Mouse (Mus musculus): ENCODE measurements around the gene Il12b. TPM values are rescaled to one million over a fixed set of nuclear protein-coding genes. Genes with fewer than 3 reads are reported as not detected.

Il12b gene
- not detected in 2 replicates for polyA plus RNA-seq (2016; fragmentation: Nextera tagmentation; extraction: Ambion mirVana)

DNA sequence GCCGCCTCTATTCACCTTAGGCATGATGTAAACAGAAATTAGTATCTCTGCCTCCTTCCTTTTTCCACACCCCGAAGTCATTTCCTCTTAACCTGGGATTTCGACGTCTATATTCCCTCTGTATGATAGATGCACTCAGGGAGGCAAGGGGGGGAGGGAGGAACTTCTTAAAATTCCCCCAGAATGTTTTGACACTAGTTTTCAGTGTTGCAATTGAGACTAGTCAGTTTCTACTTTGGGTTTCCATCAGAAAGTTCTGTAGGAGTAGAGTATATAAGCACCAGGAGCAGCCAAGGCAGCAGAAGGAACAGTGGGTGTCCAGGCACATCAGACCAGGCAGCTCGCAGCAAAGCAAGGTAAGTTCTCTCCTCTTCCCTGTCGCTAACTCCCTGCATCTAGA lies at the start of gene Il12b:
Il12b (plus strand) TSS at position 301 of the 400 bp plus-strand sequence.
- no peaks in the 10 kb centered on the region for H3K9me3 ChIP-seq
- peak within 1 kb of the TSS; percentile 52 for H3K4me3 ChIP-seq
- no peak for DNase-seq (ENCODE audit: extremely low spot score, low spot score)
- WGBS = 76% methylated on average over 6 of the region's 6 CpGs
- H3K27me3 ChIP-seq (ENCODE audit: poor library complexity, severe bottlenecking) = peaks cover 5% of the 10 kb centered on the region; the same call in 1 of the 2 replicates
- H3K4me1 ChIP-seq = peaks cover 4% of the 10 kb centered on the region; the same call in 1 of the 2 replicates
- peak within 1 kb of the TSS; percentile 81 for H3K27ac ChIP-seq
- no peaks in the 10 kb centered on the region for H3K36me3 ChIP-seq (replicated peaks)

DNA sequence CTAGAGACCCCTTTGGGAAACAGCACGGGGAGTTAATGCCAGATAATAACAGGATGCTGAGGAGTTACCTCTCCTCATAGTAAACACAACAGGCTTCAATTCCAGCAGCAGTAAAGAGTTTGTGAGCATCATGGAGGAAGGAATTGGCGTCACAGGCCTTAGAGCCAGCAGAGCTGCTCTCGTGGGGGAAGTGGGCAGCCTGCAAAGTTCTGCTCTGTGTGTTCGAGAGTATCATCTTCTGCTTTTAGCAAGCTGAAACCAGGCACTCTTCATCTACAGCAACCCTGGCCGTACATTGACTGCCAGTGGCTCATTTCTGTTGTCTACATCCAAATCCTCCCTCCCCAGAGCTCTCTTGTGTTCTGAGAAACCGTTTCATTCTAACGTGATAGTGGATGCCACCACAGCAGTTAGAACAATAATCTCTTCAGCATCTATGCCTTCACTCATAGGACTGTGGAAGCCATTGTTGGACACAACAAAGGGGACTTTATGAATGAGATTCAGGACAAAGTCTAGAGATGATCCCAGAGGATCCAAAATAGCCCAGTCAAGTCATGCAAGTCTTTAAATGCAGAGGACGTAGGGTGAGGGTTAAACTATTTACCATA lies 44.9 kb upstream of the Il12b start:
- DNase-seq (ENCODE audit: extremely low spot score, low spot score) = no peak

GRCm38 (mm10) chr11:44356171-44356570 lies 43.7 kb upstream of the Il12b start:
- H3K27me3 ChIP-seq (ENCODE audit: poor library complexity, severe bottlenecking) = no peaks in the 10 kb centered on the region
- H3K4me1 ChIP-seq = no peaks in the 10 kb centered on the region
- DNase-seq (ENCODE audit: extremely low spot score, low spot score) = no peak
- WGBS = 95% methylated on average over 4 of the region's 4 CpGs
- no peaks in the 10 kb centered on the region for H3K36me3 ChIP-seq (replicated peaks)
- H3K27ac ChIP-seq = no peak overlapping the region
- no peaks in the 10 kb centered on the region for H3K9me3 ChIP-seq
- H3K4me3 ChIP-seq = no peak overlapping the region

More for the DNA sequence above, 44.9 kb upstream of the Il12b start:
- WGBS = 78% methylated on average over 8 of the region's 8 CpGs
- no peaks in the 10 kb centered on the region for H3K4me1 ChIP-seq
- H3K4me3 ChIP-seq = no peak overlapping the region
- H3K36me3 ChIP-seq (replicated peaks) = no peaks in the 10 kb centered on the region
- H3K9me3 ChIP-seq = no peaks in the 10 kb centered on the region
- H3K27me3 ChIP-seq (ENCODE audit: poor library complexity, severe bottlenecking) = no peaks in the 10 kb centered on the region
- H3K27ac ChIP-seq = no peak overlapping the region

DNA sequence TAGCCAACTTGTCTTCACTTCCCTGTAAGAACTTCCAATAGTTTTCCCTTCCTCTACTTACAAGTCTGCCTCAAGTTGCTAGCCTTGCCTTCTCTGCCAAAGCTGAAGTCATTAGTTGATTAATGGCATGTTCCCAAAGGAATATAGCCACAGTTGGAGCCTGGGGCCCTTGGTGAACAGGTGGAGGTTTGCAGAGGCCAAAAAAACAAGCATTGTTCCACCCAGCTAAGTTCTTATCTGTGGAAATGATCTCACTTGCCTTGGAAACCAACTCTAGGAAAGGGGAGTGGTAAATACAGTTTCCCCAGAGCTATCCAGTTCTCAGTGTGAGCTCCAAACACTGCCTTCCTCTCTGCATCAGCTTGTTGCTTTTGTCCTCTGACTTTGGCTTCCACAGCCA lies 35.3 kb upstream of the Il12b start:
- no peak for DNase-seq (ENCODE audit: extremely low spot score, low spot score)
- H3K27ac ChIP-seq = no peak overlapping the region
- no peaks in the 10 kb centered on the region for H3K9me3 ChIP-seq
- no peak overlapping the region for H3K4me3 ChIP-seq
- no peaks in the 10 kb centered on the region for H3K27me3 ChIP-seq (ENCODE audit: poor library complexity, severe bottlenecking)
- H3K36me3 ChIP-seq (replicated peaks) = no peaks in the 10 kb centered on the region
- H3K4me1 ChIP-seq = peaks cover 2% of the 10 kb centered on the region; the same call in 1 of the 2 replicates

- whole genome bisulfite sequencing = 76% methylated on average over 1 of the region's 1 CpGs
These were observed 32.2 kb upstream of the Il12b start for GRCm38 (mm10) chr11:44367711-44368110.

DNA sequence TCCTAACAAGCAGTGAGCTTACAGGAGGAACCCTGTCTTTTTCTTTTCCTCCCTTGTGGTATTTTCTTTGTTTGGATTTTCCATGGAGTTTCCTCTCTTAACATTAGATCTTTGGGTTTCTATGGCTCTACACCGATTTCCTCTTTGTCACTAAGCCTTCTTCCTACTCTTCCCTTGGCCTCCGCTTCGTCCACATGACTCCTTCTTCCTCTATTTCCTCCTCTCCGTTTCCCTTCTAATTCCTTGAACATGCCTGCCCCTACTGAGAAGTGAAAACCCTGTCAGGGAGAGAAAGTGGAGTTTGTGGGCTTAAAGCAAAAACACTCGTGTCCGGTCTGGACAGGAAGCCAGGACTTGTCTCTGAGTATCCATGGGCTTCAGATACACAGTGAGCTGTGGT lies 27.0 kb upstream of the Il12b start:
- 0 out of 2 replicates have a peak, but pooled peaks cover under 1% of the 10 kb centered on the region for H3K4me1 ChIP-seq
- WGBS = 80% methylated on average over 6 of the region's 6 CpGs

More at GRCm38 (mm10) chr11:44367711-44368110, 32.2 kb upstream of the Il12b start:
- no peaks in the 10 kb centered on the region for H3K36me3 ChIP-seq (replicated peaks)
- DNase-seq (ENCODE audit: extremely low spot score, low spot score) = no peak
- no peaks in the 10 kb centered on the region for H3K27me3 ChIP-seq (ENCODE audit: poor library complexity, severe bottlenecking)
- H3K9me3 ChIP-seq = no peaks in the 10 kb centered on the region
- no peak overlapping the region for H3K4me3 ChIP-seq
- no peak overlapping the region for H3K27ac ChIP-seq
- H3K4me1 ChIP-seq = peaks cover 2% of the 10 kb centered on the region; the same call in 1 of the 2 replicates

GRCm38 (mm10) chr11:44377879-44378278 lies 22.0 kb upstream of the Il12b start:
- peaks cover 6% of the 10 kb centered on the region; the same call in 1 of the 2 replicates for H3K4me1 ChIP-seq
- no peaks in the 10 kb centered on the region for H3K36me3 ChIP-seq (replicated peaks)
- no peak for DNase-seq (ENCODE audit: extremely low spot score, low spot score)
- no peaks in the 10 kb centered on the region for H3K9me3 ChIP-seq
- WGBS = 89% methylated on average over 5 of the region's 5 CpGs
- H3K27ac ChIP-seq = no peak overlapping the region
- no peak overlapping the region for H3K4me3 ChIP-seq
- no peaks in the 10 kb centered on the region for H3K27me3 ChIP-seq (ENCODE audit: poor library complexity, severe bottlenecking)

More for the DNA sequence above, 27.0 kb upstream of the Il12b start:
- no peaks in the 10 kb centered on the region for H3K27me3 ChIP-seq (ENCODE audit: poor library complexity, severe bottlenecking)
- H3K4me3 ChIP-seq = no peak overlapping the region
- H3K9me3 ChIP-seq = no peaks in the 10 kb centered on the region
- no peaks in the 10 kb centered on the region for H3K36me3 ChIP-seq (replicated peaks)
- H3K27ac ChIP-seq = no peak overlapping the region
- DNase-seq (ENCODE audit: extremely low spot score, low spot score) = no peak

- Histone ChIP-seq H3K4me3 (no peak overlapping the region), H3K27me3 (ENCODE audit: poor library complexity, severe bottlenecking) (no peaks in the 10 kb centered on the region), H3K27ac (no peak overlapping the region), H3K9me3 (no peaks in the 10 kb centered on the region), H3K4me1 (peaks cover 6% of the 10 kb centered on the region; the same call in 1 of the 2 replicates), H3K36me3 (replicated peaks) (no peaks in the 10 kb centered on the region)
- WGBS = over 99% methylated on average over 3 of the region's 3 CpGs
- DNase-seq (ENCODE audit: extremely low spot score, low spot score) = no peak
These were observed 19.3 kb upstream of the Il12b start for GRCm38 (mm10) chr11:44380432-44381051.

DNA sequence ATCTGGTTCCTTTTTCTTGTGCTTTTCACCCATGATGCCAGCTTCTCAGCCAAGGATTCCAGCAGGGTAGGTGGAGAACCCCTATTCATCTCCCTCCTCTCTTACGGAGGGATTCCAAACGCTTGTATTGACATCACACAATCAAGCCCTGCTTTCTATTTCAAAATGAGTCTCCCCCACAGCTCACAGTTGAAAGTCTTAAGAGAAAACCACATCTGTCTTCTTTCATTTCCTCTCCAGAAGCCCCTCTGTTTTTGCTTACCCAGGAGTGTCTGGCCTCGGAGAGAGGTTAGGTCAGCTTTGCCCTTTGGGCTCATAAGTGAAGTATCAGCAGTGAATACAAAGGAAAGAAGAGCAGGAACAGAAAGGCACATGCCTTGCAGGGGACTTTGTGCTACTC lies 17.7 kb upstream of the Il12b start:
- 42% methylated on average over 3 of the region's 3 CpGs for WGBS
- Histone ChIP-seq H3K4me3 (no peak overlapping the region), H3K9me3 (no peaks in the 10 kb centered on the region), H3K36me3 (replicated peaks) (no peaks in the 10 kb centered on the region), H3K27me3 (ENCODE audit: poor library complexity, severe bottlenecking) (no peaks in the 10 kb centered on the region), H3K27ac (no peak overlapping the region), H3K4me1 (peaks cover 6% of the 10 kb centered on the region; the same call in 1 of the 2 replicates)
- DNase-seq (ENCODE audit: extremely low spot score, low spot score) = no peak

- Histone ChIP-seq H3K4me1 (peaks cover 12% of the 10 kb centered on the region; the same call in 1 of the 2 replicates), H3K36me3 (replicated peaks) (no peaks in the 10 kb centered on the region), H3K4me3 (no peak overlapping the region), H3K27me3 (ENCODE audit: poor library complexity, severe bottlenecking) (no peaks in the 10 kb centered on the region), H3K9me3 (no peaks in the 10 kb centered on the region), H3K27ac (no peak overlapping the region)
- no peak for DNase-seq (ENCODE audit: extremely low spot score, low spot score)
- WGBS = 85% methylated on average over 2 of the region's 2 CpGs
These were observed 12.8 kb upstream of the Il12b start for GRCm38 (mm10) chr11:44387031-44387430.

GRCm38 (mm10) chr11:44389993-44390701 lies 9.7 kb upstream of the Il12b start:
- Histone ChIP-seq H3K4me1 (peaks cover 7% of the 10 kb centered on the region; the same call in 1 of the 2 replicates), H3K4me3 (no peak overlapping the region), H3K9me3 (no peaks in the 10 kb centered on the region), H3K27me3 (ENCODE audit: poor library complexity, severe bottlenecking) (no peaks in the 10 kb centered on the region), H3K27ac (0 out of 2 replicates have a peak overlapping the region, but pooled peaks have one; percentile 9), H3K36me3 (replicated peaks) (no peaks in the 10 kb centered on the region)
- DNase-seq (ENCODE audit: extremely low spot score, low spot score) = no peak
- 51% methylated on average over 6 of the region's 6 CpGs for WGBS

GRCm38 (mm10) chr11:44393101-44393810 lies 6.6 kb upstream of the Il12b start:
- Histone ChIP-seq H3K4me1 (peaks cover 7% of the 10 kb centered on the region; the same call in 1 of the 2 replicates), H3K27ac (no peak overlapping the region), H3K4me3 (no peak overlapping the region), H3K36me3 (replicated peaks) (no peaks in the 10 kb centered on the region), H3K27me3 (ENCODE audit: poor library complexity, severe bottlenecking) (no peaks in the 10 kb centered on the region), H3K9me3 (no peaks in the 10 kb centered on the region)
- no peak for DNase-seq (ENCODE audit: extremely low spot score, low spot score)
- 84% methylated on average over 8 of the region's 8 CpGs for WGBS
